Mouse (Mus musculus) right cerebral cortex, postnatal 36 days (tissue): ENCODE data around the gene Rgs6.

ENCODE experiments used
- DNase-seq, 2 experiments: peaks; one replicate each; pipeline ENCODE4 v3.0.0; 2022; ENCODE audit warnings: low spot score in 2 of 2, mixed read lengths in 1 of 2

Gene Rgs6

DNA sequence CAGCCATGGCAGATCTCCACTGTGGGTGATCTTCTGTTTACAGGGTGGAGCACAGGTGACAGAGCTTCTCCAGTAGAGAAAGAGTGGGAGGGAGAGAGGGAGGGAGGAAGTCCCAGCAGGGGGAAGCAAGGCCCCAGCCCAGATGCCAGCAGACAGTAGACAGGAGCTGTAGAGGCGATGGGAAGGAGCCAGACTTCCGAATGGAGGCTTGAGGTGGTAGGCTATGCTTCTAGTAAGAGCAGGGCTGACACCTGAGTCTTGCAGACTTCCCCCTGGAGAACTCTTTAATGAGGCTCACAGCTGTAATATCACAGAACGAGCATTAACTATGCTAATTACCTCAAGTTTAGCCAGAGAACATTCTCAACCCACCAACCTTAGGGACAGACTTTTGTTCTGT is 613.6 kb downstream of the Rgs6 start:
- DNase-seq, result no peak

DNA sequence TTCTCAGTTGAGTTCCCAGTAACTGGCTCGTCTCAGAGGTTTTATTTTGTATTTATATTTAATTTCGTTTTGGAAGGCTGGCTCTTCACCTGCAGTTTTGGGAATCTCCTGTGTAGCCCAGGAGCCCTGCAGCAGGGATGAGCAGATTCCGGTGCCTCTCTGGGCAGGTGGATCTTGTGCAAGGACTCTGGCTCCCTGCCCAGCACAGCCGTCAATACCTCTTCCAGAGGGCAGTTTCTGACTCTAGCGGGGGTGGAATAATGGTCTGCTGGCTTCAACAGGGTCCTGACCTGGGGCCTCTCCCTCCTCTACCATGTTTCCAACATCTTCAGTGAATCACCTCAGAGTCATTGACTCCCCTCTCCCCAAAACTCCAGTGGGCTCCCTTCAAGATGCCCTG is 616.3 kb downstream of the Rgs6 start:
- DNase-seq, result no peak

DNA sequence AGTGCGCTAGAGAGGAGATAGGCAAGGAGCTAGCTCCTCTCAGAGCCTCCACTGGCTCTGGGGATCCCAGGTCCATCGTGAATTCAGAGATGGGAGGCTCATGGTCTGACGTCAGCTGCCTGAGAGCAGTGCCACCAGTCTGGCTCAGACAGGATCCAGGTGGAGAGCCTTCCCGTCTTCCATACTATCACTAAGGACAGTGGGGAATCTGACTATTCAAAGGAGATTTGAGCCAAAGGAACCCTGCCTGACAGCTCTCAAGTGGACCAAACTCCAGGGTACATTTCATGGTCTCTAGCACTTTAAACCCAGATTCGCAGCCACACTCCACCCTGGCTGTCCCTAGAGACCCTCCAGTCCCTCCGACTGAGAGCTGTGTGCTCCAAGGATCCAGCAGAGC is 618.8 kb downstream of the Rgs6 start:
- no peak for DNase-seq

DNA sequence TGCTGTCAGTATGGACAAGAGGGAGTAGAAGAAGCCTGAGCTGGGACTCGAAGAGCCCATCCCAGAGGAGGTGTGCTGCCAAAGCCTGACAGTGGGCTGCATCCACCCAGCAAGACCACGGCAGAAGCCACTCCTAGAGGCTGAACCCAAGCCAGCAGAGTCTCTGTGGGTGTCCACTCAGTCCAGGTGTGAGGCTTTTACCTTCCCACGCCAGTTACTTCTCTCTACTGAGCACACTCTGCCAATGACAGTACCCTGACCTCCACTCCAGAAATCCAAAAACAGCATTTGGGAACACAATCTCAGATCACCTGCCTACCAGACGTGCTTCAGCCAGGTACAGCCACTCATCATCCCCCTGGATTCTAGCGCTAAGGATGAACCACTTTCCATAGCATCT is 619.4 kb downstream of the Rgs6 start:
- DNase-seq, result no peak

DNA sequence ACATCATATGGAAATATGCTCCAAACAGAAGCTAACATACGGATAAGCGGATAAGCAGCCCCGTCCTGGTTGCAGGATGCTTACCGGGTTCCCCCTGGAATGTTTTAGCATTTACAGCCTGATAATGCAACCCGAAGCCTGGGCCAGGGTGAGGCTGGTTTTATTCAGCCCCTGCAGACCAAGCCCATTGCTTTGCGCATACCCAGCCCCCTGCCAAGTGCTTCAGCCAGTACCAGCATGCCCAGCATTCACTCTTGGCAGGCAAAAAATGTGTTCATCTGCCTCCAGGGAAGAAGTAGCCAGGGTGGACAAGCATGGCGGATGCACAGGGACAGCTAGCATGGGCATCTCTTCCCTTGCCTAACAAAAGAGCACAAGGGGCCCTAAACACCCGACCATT is 619.9 kb downstream of the Rgs6 start:
- no peak for DNase-seq

DNA sequence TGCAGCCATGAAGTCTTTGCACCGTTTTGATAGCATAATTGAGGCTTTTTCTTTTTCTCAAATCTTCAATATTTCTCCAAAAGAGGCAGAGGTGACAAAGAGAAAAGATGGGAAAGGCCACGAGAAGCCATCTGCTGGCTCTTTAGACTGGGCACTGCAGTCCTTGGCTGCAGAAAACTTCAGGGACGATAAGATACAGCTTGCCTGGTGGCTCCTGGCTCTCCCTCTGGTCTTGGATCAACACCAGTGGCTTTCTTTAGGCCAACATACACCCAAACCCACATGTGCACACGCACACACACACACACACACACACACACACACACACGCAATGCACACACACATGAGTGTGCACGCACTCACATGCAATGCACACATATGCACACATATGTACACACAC is 620.7 kb downstream of the Rgs6 start:
- no peak for DNase-seq

DNA sequence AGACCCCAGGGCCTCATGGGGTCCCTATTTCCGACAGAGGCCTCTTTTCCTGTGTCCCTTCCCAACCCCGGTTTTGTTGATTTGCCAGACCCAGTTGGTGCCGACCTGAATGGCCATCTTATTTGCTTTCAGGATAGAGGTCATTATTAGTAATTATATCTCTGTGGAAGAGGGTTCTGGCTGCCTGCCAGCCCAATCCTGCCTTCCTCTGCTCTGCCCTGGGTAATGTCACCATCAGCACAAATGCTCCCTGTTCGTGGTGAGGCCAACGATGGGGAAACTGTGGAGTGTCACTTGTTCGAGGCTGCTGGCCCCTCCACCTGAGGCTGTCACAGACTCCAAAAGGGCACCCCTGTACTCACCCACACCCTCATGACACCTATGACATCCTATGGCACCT is 621.4 kb downstream of the Rgs6 start:
- DNase-seq, result no peak

DNA sequence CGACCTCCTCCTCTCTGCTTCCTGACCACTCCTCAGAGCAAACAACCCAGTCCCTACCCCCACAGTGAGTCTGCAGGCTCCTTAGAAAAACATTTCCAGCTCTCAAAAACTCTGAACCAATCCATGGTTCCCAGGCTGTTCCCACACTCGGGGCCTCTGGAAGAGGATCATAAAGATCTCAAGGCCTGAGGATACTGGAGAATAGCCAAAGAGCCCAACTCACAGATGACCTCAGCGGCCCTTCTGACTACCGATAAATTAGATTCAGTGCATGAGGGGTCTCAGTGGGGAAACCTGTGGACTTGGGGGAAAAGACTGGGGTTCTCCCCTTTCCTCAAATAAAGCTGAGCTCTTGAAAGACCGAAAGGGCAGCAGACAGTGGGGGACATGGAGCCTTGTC is 622.2 kb downstream of the Rgs6 start:
- DNase-seq, result no peak

DNA sequence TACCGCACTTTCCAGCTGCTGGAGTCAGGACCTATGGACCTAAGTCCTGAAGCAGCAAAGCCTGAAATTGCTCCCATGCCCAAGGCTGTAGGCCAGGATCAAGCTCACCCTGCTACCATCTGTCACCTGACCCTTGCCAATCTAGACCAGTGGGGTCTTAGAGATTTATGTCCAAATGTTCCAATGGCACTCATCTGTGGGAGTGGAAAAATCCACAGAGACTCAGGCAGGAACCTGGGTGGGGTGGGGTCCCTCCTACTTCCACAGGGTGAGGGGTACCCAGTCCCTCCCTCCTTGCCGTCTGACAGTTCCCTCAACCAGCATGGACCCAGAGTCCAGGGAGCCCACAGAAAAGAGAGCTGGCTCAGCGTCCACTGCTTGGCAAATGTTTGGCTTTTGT is 622.6 kb downstream of the Rgs6 start:
- DNase-seq, result no peak

DNA sequence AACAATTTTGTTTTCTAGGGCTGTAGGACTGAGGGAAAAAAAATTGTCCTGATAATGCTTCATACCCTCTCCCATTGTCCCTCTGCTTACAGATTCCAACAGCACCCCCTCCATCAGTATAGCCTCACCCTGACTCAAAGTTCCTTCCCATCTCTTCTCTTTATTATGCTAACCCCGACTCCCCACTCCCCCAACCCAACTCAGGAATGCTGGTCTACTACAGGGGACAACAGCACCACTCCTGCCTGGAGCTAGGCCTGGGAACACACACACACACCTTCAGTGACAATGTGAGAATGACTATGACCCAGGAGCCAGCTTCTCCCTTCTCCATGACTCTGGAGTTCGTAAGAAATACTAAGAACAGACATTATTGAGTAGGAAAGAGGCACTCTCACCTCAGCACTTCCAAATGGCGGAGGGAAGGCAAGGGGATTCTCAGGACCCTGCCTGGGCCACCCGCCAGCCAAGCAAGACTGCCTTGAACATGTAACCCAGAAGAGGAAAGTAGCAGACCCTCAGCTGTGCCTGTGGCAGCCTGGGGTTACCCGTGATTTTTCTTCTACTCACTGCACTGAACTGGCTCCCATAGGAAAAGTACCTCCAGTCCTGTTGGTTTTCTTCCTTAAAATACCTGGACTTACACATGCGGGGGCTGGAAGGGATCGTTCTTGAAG is 623.2 kb downstream of the Rgs6 start:
- DNase-seq, result no peak
